8 mouse cellular contexts compared by ENCODE assay signal in the genomic region with DNA sequence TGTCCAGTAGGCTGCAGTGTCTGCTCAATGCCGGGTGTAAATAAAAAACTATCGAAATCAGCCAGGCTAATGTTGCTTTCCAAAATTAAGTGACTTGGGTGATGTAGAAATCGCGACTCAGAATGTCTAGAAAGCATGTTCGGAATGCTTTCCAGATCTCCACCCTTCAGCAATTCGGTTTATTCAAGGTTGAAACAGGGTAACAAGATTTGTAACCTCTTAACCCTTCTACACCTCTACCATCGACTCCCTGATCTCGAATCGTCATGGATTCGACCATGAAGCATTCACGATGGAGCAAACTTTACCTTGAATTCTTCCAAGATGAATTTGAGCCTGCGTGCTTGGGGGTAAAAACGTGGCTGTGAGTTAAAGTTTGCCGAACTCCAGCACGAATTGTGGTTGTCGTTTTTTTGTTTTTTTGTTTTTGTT. TPM values are rescaled to one million over a fixed set of nuclear protein-coding genes. Genes with fewer than 3 reads are reported as not detected.
A peak's percentile ranks its signal among the peaks of the same experiment; 100 is the strongest.
DNase-seq lines count a peak whose midpoint lies in the region; ATAC-seq lines count a peak whose summit lies in the region.

No protein-coding gene starts in this region.

- H3K4me3 ChIP-seq in lung, embryonic 16.5 days (ENCODE audit: low read length), result peak overlapping the region; percentile 95
- peak overlapping the region; percentile 100 for H3K4me3 ChIP-seq in limb, embryonic 10.5 days
- peak overlapping the region; percentile 96 for H3K4me3 ChIP-seq in neural tube, embryonic 14.5 days (ENCODE audit: low read depth, low read length)

- peaks cover 13% of the 10 kb centered on the region for H3K36me3 ChIP-seq in lung, embryonic 16.5 days (ENCODE audit: control insufficient read depth, insufficient read depth, low read length)
- peaks cover 30% of the 10 kb centered on the region for H3K36me3 ChIP-seq in limb, embryonic 10.5 days
- peaks cover 11% of the 10 kb centered on the region; the same call in 1 of the 2 replicates for H3K36me3 ChIP-seq in neural tube, embryonic 14.5 days (ENCODE audit: control insufficient read depth, insufficient read depth, low read length)

- H3K4me2 ChIP-seq in lung, embryonic 16.5 days (ENCODE audit: low read depth, low read length), result peak overlapping the region; percentile 75
- H3K4me2 ChIP-seq in neural tube, embryonic 14.5 days (ENCODE audit: low read depth, low read length), result peak overlapping the region; percentile 93

- no peaks in the 10 kb centered on the region for H3K9me3 ChIP-seq in lung, embryonic 16.5 days (ENCODE audit: control insufficient read depth, low read length)
- H3K9me3 ChIP-seq in limb, embryonic 10.5 days (replicated peaks), result no peaks in the 10 kb centered on the region
- no peaks in the 10 kb centered on the region for H3K9me3 ChIP-seq in neural tube, embryonic 14.5 days (ENCODE audit: control insufficient read depth, low read length)

- H3K4me1 ChIP-seq in lung, embryonic 16.5 days (replicated peaks; ENCODE audit: control insufficient read depth, insufficient read depth, low read length), result peaks cover 16% of the 10 kb centered on the region
- peaks cover 18% of the 10 kb centered on the region for H3K4me1 ChIP-seq in limb, embryonic 10.5 days
- peaks cover 16% of the 10 kb centered on the region for H3K4me1 ChIP-seq in neural tube, embryonic 14.5 days (ENCODE audit: control insufficient read depth, insufficient read depth, low read length)

- peak overlapping the region; percentile 81 for H3K27ac ChIP-seq in lung, embryonic 16.5 days (ENCODE audit: low read length)
- H3K27ac ChIP-seq in limb, embryonic 10.5 days, result peak overlapping the region; percentile 98
- H3K27ac ChIP-seq in neural tube, embryonic 14.5 days (ENCODE audit: low read depth, low read length), result peak overlapping the region; percentile 87

- H3K9ac ChIP-seq in lung, embryonic 16.5 days (ENCODE audit: low read length), result peak overlapping the region; percentile 99
- peak overlapping the region; percentile 93 for H3K9ac ChIP-seq in neural tube, embryonic 14.5 days (replicated peaks; ENCODE audit: low read depth, low read length)

- H3K27me3 ChIP-seq in lung, embryonic 16.5 days (ENCODE audit: control insufficient read depth, insufficient read depth, low read depth, low read length), result no peaks in the 10 kb centered on the region
- H3K27me3 ChIP-seq in limb, embryonic 10.5 days (ENCODE audit: low read depth, poor library complexity, severe bottlenecking), result no peaks in the 10 kb centered on the region
- H3K27me3 ChIP-seq in neural tube, embryonic 14.5 days (ENCODE audit: control insufficient read depth, insufficient read depth, low read length), result 0 out of 2 replicates have a peak, but pooled peaks cover 2% of the 10 kb centered on the region

- ATAC-seq in lung, embryonic 16.5 days (ENCODE audit: low read depth), result peak; percentile 23
- ATAC-seq in erythroblast, adult 5-6 weeks (replicated peaks; ENCODE audit: low FRiP score, poor library complexity, severe bottlenecking), result peak; percentile 68
- no peak; the same call in 1 of the 2 replicates for ATAC-seq in neural tube, embryonic 14.5 days (ENCODE audit: low read depth)

- intact Hi-C loops in gastrocnemius, postnatal 14 days (cut with DNase I; ENCODE audit: low total_unique reads), result no loop called here

- DNase-seq in lung, postnatal 4 days, result no peak
- no peak for DNase-seq in limb, embryonic 10.5 days (ENCODE audit: low spot score)
- no peak for DNase-seq in ovary, adult 18-20 months (ENCODE audit: low spot score)
- DNase-seq in cerebellum, adult 11 months, result no peak
- no peak for DNase-seq in gastrocnemius, postnatal 14 days

- 2% methylated on average over 16 of the region's 16 CpGs for WGBS in lung, embryonic 16.5 days
- 6% methylated on average over 16 of the region's 16 CpGs for WGBS in limb, embryonic 10.5 days
- 2% methylated on average over 16 of the region's 16 CpGs for WGBS in neural tube, embryonic 14.5 days

RNA-seq across cellular contexts. Expression of gene Btf3, which starts 0.5 kb away (rescaled TPM):
- 621 and 661 TPM in 2 replicates for polyA plus RNA-seq in lung, embryonic 16.5 days (2015; fragmentation: Nextera tagmentation; extraction: Ambion mirVana)
- total RNA-seq in erythroblast, adult 5-6 weeks (2015; ENCODE audit: low replicate concordance), result 325 and 335 TPM in 2 replicates
- 314 and 425 TPM in 2 replicates for total RNA-seq in erythroblast, adult 5-6 weeks (2017; ENCODE audit: low replicate concordance)
- 695 and 810 TPM in 2 replicates for polyA plus RNA-seq in limb, embryonic 10.5 days (2016; fragmentation: Nextera tagmentation; extraction: Ambion mirVana)
- 513 and 544 TPM in 2 replicates for polyA plus RNA-seq in neural tube, embryonic 14.5 days (2014; fragmentation: Nextera tagmentation; extraction: Ambion mirVana)
- total RNA-seq in gastrocnemius, postnatal 14 days (2021), result 100 to 1,000 TPM; 243 to 260 TPM

RNA-seq across cellular contexts. Expression of gene Foxd1, which starts 36.8 kb away (rescaled TPM):
- 0.08 TPM in 1 of 2 replicates, not detected in the other for polyA plus RNA-seq in lung, embryonic 16.5 days (2015; fragmentation: Nextera tagmentation; extraction: Ambion mirVana)
- total RNA-seq in erythroblast, adult 5-6 weeks (2015; ENCODE audit: low replicate concordance), result not detected in 2 replicates
- total RNA-seq in erythroblast, adult 5-6 weeks (2017; ENCODE audit: low replicate concordance), result not detected in 2 replicates
- polyA plus RNA-seq in limb, embryonic 10.5 days (2016; fragmentation: Nextera tagmentation; extraction: Ambion mirVana), result 0.11 and 0.21 TPM in 2 replicates
- 0.12 and 0.76 TPM in 2 replicates for polyA plus RNA-seq in neural tube, embryonic 14.5 days (2014; fragmentation: Nextera tagmentation; extraction: Ambion mirVana)
- under 1 TPM; 0.09 to 0.18 TPM for total RNA-seq in gastrocnemius, postnatal 14 days (2021)

RNA-seq across cellular contexts. Expression of gene Gm21976, which starts 37.6 kb away (rescaled TPM):
- polyA plus RNA-seq in lung, embryonic 16.5 days (2015; fragmentation: Nextera tagmentation; extraction: Ambion mirVana), result not detected in 2 replicates
- total RNA-seq in erythroblast, adult 5-6 weeks (2015; ENCODE audit: low replicate concordance), result not detected in 2 replicates
- not detected in 2 replicates for total RNA-seq in erythroblast, adult 5-6 weeks (2017; ENCODE audit: low replicate concordance)
- not detected in 2 replicates for polyA plus RNA-seq in limb, embryonic 10.5 days (2016; fragmentation: Nextera tagmentation; extraction: Ambion mirVana)
- polyA plus RNA-seq in neural tube, embryonic 14.5 days (2014; fragmentation: Nextera tagmentation; extraction: Ambion mirVana), result not detected in 2 replicates
- total RNA-seq in gastrocnemius, postnatal 14 days (2021), result not detected

RNA-seq across cellular contexts. Expression of gene Ankra2, which starts 54.4 kb away (rescaled TPM):
- polyA plus RNA-seq in lung, embryonic 16.5 days (2015; fragmentation: Nextera tagmentation; extraction: Ambion mirVana), result 16.8 and 17.2 TPM in 2 replicates
- total RNA-seq in erythroblast, adult 5-6 weeks (2015; ENCODE audit: low replicate concordance), result 4.6 and 13.8 TPM in 2 replicates
- total RNA-seq in erythroblast, adult 5-6 weeks (2017; ENCODE audit: low replicate concordance), result 7.1 and 7.9 TPM in 2 replicates
- polyA plus RNA-seq in limb, embryonic 10.5 days (2016; fragmentation: Nextera tagmentation; extraction: Ambion mirVana), result 10.4 and 12.1 TPM in 2 replicates
- 83.6 and 96.9 TPM in 2 replicates for polyA plus RNA-seq in neural tube, embryonic 14.5 days (2014; fragmentation: Nextera tagmentation; extraction: Ambion mirVana)
- 10 to 100 TPM; 13.4 to 14.2 TPM for total RNA-seq in gastrocnemius, postnatal 14 days (2021)

RNA-seq across cellular contexts. Expression of gene Utp15, which starts 54.4 kb away (rescaled TPM):
- polyA plus RNA-seq in lung, embryonic 16.5 days (2015; fragmentation: Nextera tagmentation; extraction: Ambion mirVana), result 26.4 and 28.6 TPM in 2 replicates
- 2.3 and 8.6 TPM in 2 replicates for total RNA-seq in erythroblast, adult 5-6 weeks (2015; ENCODE audit: low replicate concordance)
- 7.9 and 9.6 TPM in 2 replicates for total RNA-seq in erythroblast, adult 5-6 weeks (2017; ENCODE audit: low replicate concordance)
- polyA plus RNA-seq in limb, embryonic 10.5 days (2016; fragmentation: Nextera tagmentation; extraction: Ambion mirVana), result 51.4 and 54.5 TPM in 2 replicates
- polyA plus RNA-seq in neural tube, embryonic 14.5 days (2014; fragmentation: Nextera tagmentation; extraction: Ambion mirVana), result 32.1 and 34.4 TPM in 2 replicates
- 1 to 10 TPM; 3.6 to 4.5 TPM for total RNA-seq in gastrocnemius, postnatal 14 days (2021)
